Mouse (Mus musculus) hindbrain, embryonic 11.5 days (tissue): Measurements from ENCODE around the gene Sdr39u1. TPM values are rescaled to one million over a fixed set of nuclear protein-coding genes. Genes with fewer than 3 reads are reported as not detected.

ENCODE experiments used
- ATAC-seq: fragments of 200-750 bp; cut with Nextera tagmentation; 2 replicates; pipeline ENCODE4 v1.8.0; 2017; ENCODE audit warnings: mild to moderate bottlenecking, moderate TSS enrichment, moderate library complexity; ENCODE audit not compliant: low FRiP score
- DNase-seq: peaks from one replicate; pipeline ENCODE4 v3.0.0-alpha.2; 2015; ENCODE audit warnings: low spot score
- H3K27ac ChIP-seq: fragments of 300-500 bp; sonication (generic); 2 replicates; pipeline ENCODE4 v1.5.1; 2014; ENCODE audit warnings: mild to moderate bottlenecking, low read depth, low read length
- H3K27me3 ChIP-seq: fragments of 300-500 bp; sonication (generic); 2 replicates; pipeline ENCODE4 v1.6.1; 2014; ENCODE audit warnings: mild to moderate bottlenecking, low read length, moderate library complexity, mixed read lengths; ENCODE audit not compliant: control insufficient read depth, insufficient read depth
- H3K36me3 ChIP-seq: fragments of 300-500 bp; sonication (generic); 2 replicates; pipeline ENCODE4 v1.6.1; 2014; ENCODE audit warnings: mild to moderate bottlenecking, low read length, moderate library complexity, mixed read lengths; ENCODE audit not compliant: control insufficient read depth, insufficient read depth
- H3K4me1 ChIP-seq: fragments of 300-500 bp; sonication (generic); replicated peaks from 2 replicates; pipeline ENCODE4 v1.6.1; 2014; ENCODE audit warnings: low read length, mixed read lengths; ENCODE audit not compliant: control insufficient read depth, insufficient read depth
- H3K4me2 ChIP-seq: fragments of 300-500 bp; sonication (generic); replicated peaks from 2 replicates; pipeline ENCODE4 v1.6.1; 2014; ENCODE audit warnings: mild to moderate bottlenecking, low read depth, low read length
- H3K4me3 ChIP-seq: fragments of 300-500 bp; sonication (generic); 2 replicates; pipeline ENCODE4 v1.5.1; 2014; ENCODE audit warnings: low read depth, low read length
- H3K9ac ChIP-seq: fragments of 300-500 bp; sonication (generic); 2 replicates; pipeline ENCODE4 v1.6.1; 2014; ENCODE audit warnings: low read depth, low read length
- H3K9me3 ChIP-seq: fragments of 300-500 bp; sonication (generic); 2 replicates; pipeline ENCODE4 v1.6.1; 2016; ENCODE audit warnings: low read length; ENCODE audit not compliant: control insufficient read depth
- WGBS: fragments of 180-500 bp; shearing (Covaris S2); extraction: QIAGEN DNeasy Blood & Tissue Kit; methylation state at CpG from one replicate; pipeline ENCODE4 v1.1.7; 2014; 5-methylcytosine and 5-hydroxymethylcytosine counted together
- polyA plus RNA-seq: library from polyadenylated mRNA; unstranded; fragments of >200 nt; fragmentation: Nextera tagmentation; extraction: Ambion mirVana; gene quantifications from 2 replicates; pipeline ENCODE4 v1.2.1, GENCODE M21; 2014

Sdr39u1 gene
- polyA plus RNA-seq, 1 experiment from 2014 or later = 39.7 TPM

- Histone ChIP-seq H3K4me2 (peak within 1 kb of the TSS; percentile 64), H3K36me3 (no peaks in the 10 kb centered on the region), H3K27ac (peak within 1 kb of the TSS; percentile 85), H3K9me3 (no peaks in the 10 kb centered on the region), H3K9ac (peak within 1 kb of the TSS; percentile 70), H3K27me3 (no peaks in the 10 kb centered on the region), H3K4me3 (peak within 1 kb of the TSS; percentile 51), H3K4me1 (peaks cover 15% of the 10 kb centered on the region)
- ATAC-seq (peak; percentile 86), DNase-seq (peak; percentile 84)
- WGBS = under 1% methylated on average over 30 of the region's 33 CpGs
Observed at GRCm38 (mm10) chr14:55853621-55854285, 46.3 kb downstream of the Sdr39u1 start, which contains the start of gene Nynrin. Gene Nynrin, plus strand, starts transcription at chr14:55854010.

GRCm38 (mm10) chr14:55852646-55853551, 47.2 kb downstream of the Sdr39u1 start:
- H3K9me3 ChIP-seq = no peaks in the 10 kb centered on the region
- peak; percentile 69 for DNase-seq
- peak overlapping the region; percentile 51; the same call in 1 of the 2 replicates for H3K4me3 ChIP-seq
- H3K9ac ChIP-seq = peak overlapping the region; percentile 70
- H3K27me3 ChIP-seq = no peaks in the 10 kb centered on the region
- peaks cover 15% of the 10 kb centered on the region for H3K4me1 ChIP-seq
- ATAC-seq = peak; percentile 76
- peak overlapping the region; percentile 85 for H3K27ac ChIP-seq
- H3K36me3 ChIP-seq = no peaks in the 10 kb centered on the region
- peak overlapping the region; percentile 64 for H3K4me2 ChIP-seq
- WGBS = 4% methylated on average over 11 of the region's 11 CpGs

GRCm38 (mm10) chr14:55850885-55851284, 49.2 kb downstream of the Sdr39u1 start:
- Histone ChIP-seq H3K4me1 (peaks cover 11% of the 10 kb centered on the region), H3K27ac (no peak overlapping the region), H3K36me3 (no peaks in the 10 kb centered on the region), H3K9ac (no peak overlapping the region), H3K4me2 (no peak overlapping the region), H3K9me3 (no peaks in the 10 kb centered on the region), H3K27me3 (no peaks in the 10 kb centered on the region), H3K4me3 (no peak overlapping the region)
- 74% methylated on average over 6 of the region's 6 CpGs for WGBS
- DNase-seq = no peak
- no peak for ATAC-seq

Other genes with a start within 250 kb of the Sdr39u1 start
- 67.7 and 70.2 TPM in 2 replicates for gene Mdp1, start 239.8 kb downstream of the Sdr39u1 start, polyA plus RNA-seq
- 54.6 and 58.8 TPM in 2 replicates for gene Gmpr2, start 228.4 kb downstream of the Sdr39u1 start, polyA plus RNA-seq
- gene Nedd8, start 228.2 kb downstream of the Sdr39u1 start, polyA plus RNA-seq = 596 and 597 TPM in 2 replicates
- gene Tinf2, start 218.5 kb downstream of the Sdr39u1 start, polyA plus RNA-seq = 52.7 and 63.1 TPM in 2 replicates
- gene Tgm1, start 186.4 kb downstream of the Sdr39u1 start, polyA plus RNA-seq = 0.36 and 0.49 TPM in 2 replicates
- 25.3 and 27.4 TPM in 2 replicates for gene Rabggta, start 178.0 kb downstream of the Sdr39u1 start, polyA plus RNA-seq
- gene Dhrs1, start 154.6 kb downstream of the Sdr39u1 start, polyA plus RNA-seq = 68.6 and 72.1 TPM in 2 replicates
- 47.0 and 47.6 TPM in 2 replicates for gene Nop9, start 154.6 kb downstream of the Sdr39u1 start, polyA plus RNA-seq
- 0.33 TPM in 1 of 2 replicates, not detected in the other for gene Cideb, start 141.8 kb downstream of the Sdr39u1 start, polyA plus RNA-seq
- gene Ltb4r2, start 138.9 kb downstream of the Sdr39u1 start, polyA plus RNA-seq = 0.28 and 0.62 TPM in 2 replicates
- gene Ltb4r1, start 134.3 kb downstream of the Sdr39u1 start, polyA plus RNA-seq = 0.14 TPM in 1 of 2 replicates, not detected in the other
- gene Adcy4, start 116.2 kb downstream of the Sdr39u1 start, polyA plus RNA-seq = 6.6 and 7.6 TPM in 2 replicates
- 11.0 and 12.9 TPM in 2 replicates for gene Ripk3, start 111.4 kb downstream of the Sdr39u1 start, polyA plus RNA-seq
- gene Nfatc4, start 77.1 kb downstream of the Sdr39u1 start, polyA plus RNA-seq = 19.5 and 25.5 TPM in 2 replicates
- gene Nynrin, start 46.3 kb downstream of the Sdr39u1 start, polyA plus RNA-seq = 8.3 and 8.8 TPM in 2 replicates
- gene Cbln3, start 15.9 kb downstream of the Sdr39u1 start, polyA plus RNA-seq = 0.17 and 0.31 TPM in 2 replicates
- 7.8 and 9.3 TPM in 2 replicates for gene Khnyn, start 15.3 kb downstream of the Sdr39u1 start, polyA plus RNA-seq
- gene Cma1, start 44.4 kb upstream of the Sdr39u1 start, polyA plus RNA-seq = not detected in 2 replicates
- gene Cma2, start 50.7 kb upstream of the Sdr39u1 start, polyA plus RNA-seq = not detected in 2 replicates
- not detected in 2 replicates for gene Mcpt1, start 117.7 kb upstream of the Sdr39u1 start, polyA plus RNA-seq
- gene Mcpt9, start 130.2 kb upstream of the Sdr39u1 start, polyA plus RNA-seq = not detected in 2 replicates
- gene Mcpt2, start 141.7 kb upstream of the Sdr39u1 start, polyA plus RNA-seq = not detected in 2 replicates
- gene Mcpt4, start 162.0 kb upstream of the Sdr39u1 start, polyA plus RNA-seq = not detected in 2 replicates
- not detected in 2 replicates for gene Mcpt8, start 185.0 kb upstream of the Sdr39u1 start, polyA plus RNA-seq
- 0.31 TPM in 1 of 2 replicates, not detected in the other for gene Ctsg, start 202.3 kb upstream of the Sdr39u1 start, polyA plus RNA-seq
- gene Gzme, start 220.3 kb upstream of the Sdr39u1 start, polyA plus RNA-seq = not detected in 2 replicates
- gene Gzmd, start 232.3 kb upstream of the Sdr39u1 start, polyA plus RNA-seq = not detected in 2 replicates